Mouse (Mus musculus) midbrain, embryonic 12.5 days (tissue): Measurements from ENCODE around the gene Dlg4. TPM values are rescaled to one million over a fixed set of nuclear protein-coding genes. Genes with fewer than 3 reads are reported as not detected.

Experiments used
- ATAC-seq: fragments of 200-750 bp; cut with Nextera tagmentation; 2 replicates; pipeline ENCODE4 v1.8.0; 2017; ENCODE audit warnings: low read depth, moderate TSS enrichment, moderate library complexity; ENCODE audit not compliant: low FRiP score
- H3K27ac ChIP-seq: fragments of 300-500 bp; sonication (generic); replicated peaks from 2 replicates; pipeline ENCODE4 v1.5.1; 2016; ENCODE audit warnings: mild to moderate bottlenecking
- H3K27me3 ChIP-seq: fragments of 300-500 bp; sonication (generic); 2 replicates; pipeline ENCODE4 v1.6.1; 2016; ENCODE audit warnings: mild to moderate bottlenecking
- H3K36me3 ChIP-seq: fragments of 300-500 bp; sonication (generic); 2 replicates; pipeline ENCODE4 v1.6.1; 2016
- H3K4me1 ChIP-seq: fragments of 300-500 bp; sonication (generic); 2 replicates; pipeline ENCODE4 v1.6.1; 2016
- H3K4me2 ChIP-seq: fragments of 300-500 bp; sonication (generic); replicated peaks from 2 replicates; pipeline ENCODE4 v1.6.1; 2016; ENCODE audit warnings: mild to moderate bottlenecking, moderate library complexity
- H3K4me3 ChIP-seq: fragments of 300-500 bp; sonication (generic); 2 replicates; pipeline ENCODE4 v1.5.1; 2016; ENCODE audit warnings: mild to moderate bottlenecking
- H3K9ac ChIP-seq: fragments of 300-500 bp; sonication (generic); replicated peaks from 2 replicates; pipeline ENCODE4 v1.6.1; 2016; ENCODE audit warnings: mild to moderate bottlenecking, moderate library complexity
- H3K9me3 ChIP-seq: fragments of 300-500 bp; sonication (generic); 2 replicates; pipeline ENCODE4 v1.6.1; 2016; ENCODE audit warnings: mild to moderate bottlenecking
- WGBS: fragments of 180-500 bp; shearing (Covaris S2); methylation state at CpG from one replicate; pipeline ENCODE4 v1.1.7; 2016; 5-methylcytosine and 5-hydroxymethylcytosine counted together
- polyA plus RNA-seq: library from polyadenylated mRNA; unstranded; fragments of >200 nt; fragmentation: Nextera tagmentation; extraction: Ambion mirVana; gene quantifications from 2 replicates; pipeline ENCODE4 v1.2.1, GENCODE M21; 2016

Dlg4 gene
- polyA plus RNA-seq, 1 experiment from 2014 or later: 23.9 TPM

DNA sequence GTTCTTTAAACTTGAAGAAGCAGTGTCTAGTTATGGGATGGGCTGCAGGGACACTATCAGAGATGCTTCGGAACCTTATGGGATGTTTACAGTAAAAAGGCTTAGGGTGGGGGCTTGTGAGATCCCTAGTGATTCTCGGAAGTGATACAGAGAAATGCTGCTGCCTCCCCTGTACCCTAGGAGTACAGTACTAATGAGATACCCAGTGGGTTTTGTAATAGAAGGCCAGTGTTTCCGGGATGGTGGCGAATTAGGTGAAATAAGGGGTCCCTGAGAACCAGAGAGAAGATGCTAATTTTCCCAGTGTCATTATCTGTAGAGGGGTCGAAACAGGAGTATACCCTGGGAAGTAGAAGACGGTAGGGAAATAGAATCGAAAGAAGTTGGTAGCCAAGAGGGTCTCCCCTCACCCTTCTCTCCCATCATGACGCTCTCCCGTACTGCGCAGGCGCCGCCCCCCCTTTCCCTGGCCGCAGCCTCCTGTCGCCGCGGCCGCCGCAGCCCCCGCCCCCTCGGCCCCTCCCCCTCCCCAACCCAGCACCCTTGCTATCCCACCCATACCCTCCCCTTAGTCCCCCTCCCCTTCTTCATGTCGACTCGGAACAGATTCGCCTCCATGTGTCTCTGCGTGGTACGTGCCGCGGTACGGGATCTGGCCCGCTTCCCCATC is 6.9 kb downstream of the Dlg4 start:
- Histone ChIP-seq H3K9ac (peak overlapping the region; percentile 50), H3K27ac (peak overlapping the region; percentile 70)
- no peak for ATAC-seq

DNA sequence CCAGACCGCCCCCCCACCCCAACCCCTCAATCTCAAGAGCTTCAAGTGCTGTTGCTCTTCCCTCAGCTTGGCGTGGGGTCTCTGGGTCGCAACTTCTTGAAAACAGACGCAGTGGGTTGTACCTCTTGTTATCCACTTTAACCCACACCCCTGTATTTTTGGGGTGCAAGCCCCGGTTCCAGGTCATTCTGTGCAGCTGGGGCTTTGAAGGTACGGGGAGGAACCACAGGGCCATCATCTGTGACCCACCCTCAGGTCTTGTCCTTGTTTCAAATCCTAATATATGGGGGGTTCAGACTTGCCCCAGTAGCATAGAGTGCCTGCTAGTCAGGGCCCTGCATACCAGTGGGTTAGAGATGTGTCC is 7.4 kb downstream of the Dlg4 start:
- Histone ChIP-seq H3K4me1 (peaks cover 83% of the 10 kb centered on the region), H3K4me2 (peak overlapping the region; percentile 66), H3K27ac (peak overlapping the region; percentile 70), H3K27me3 (no peaks in the 10 kb centered on the region), H3K9me3 (no peaks in the 10 kb centered on the region), H3K36me3 (no peaks in the 10 kb centered on the region), H3K9ac (peak overlapping the region; percentile 50), H3K4me3 (peak overlapping the region; percentile 43)
- ATAC-seq: no peak
- 16% methylated on average over 6 of the region's 6 CpGs for WGBS

More for the DNA sequence above, 6.9 kb downstream of the Dlg4 start:
- Histone ChIP-seq H3K27me3 (no peaks in the 10 kb centered on the region), H3K9me3 (no peaks in the 10 kb centered on the region), H3K4me3 (peak overlapping the region; percentile 43), H3K4me2 (peak overlapping the region; percentile 66), H3K36me3 (no peaks in the 10 kb centered on the region), H3K4me1 (peaks cover 85% of the 10 kb centered on the region)
- 7% methylated on average over 22 of the region's 29 CpGs for WGBS

DNA sequence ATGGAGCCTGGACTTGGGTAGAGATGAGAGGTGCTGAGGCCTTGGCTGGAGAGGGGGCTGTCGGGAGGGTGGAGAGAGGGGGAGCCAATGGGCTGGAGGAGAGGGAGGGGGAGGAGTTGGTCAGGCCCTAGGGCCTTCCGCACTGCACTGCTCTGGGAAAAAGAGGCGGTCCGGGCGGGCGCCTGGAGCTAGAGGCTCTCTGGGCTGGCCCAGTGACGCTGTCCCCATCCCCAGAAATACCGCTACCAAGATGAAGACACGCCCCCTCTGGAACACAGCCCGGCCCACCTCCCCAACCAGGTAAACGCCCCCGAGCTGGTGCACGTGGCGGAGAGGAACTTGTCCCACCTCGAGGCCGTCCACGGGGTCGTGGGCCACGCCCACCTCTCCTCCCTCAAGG is 9.9 kb downstream of the Dlg4 start:
- Histone ChIP-seq H3K9ac (peak overlapping the region; percentile 54), H3K27ac (peak overlapping the region; percentile 97), H3K4me1 (peaks cover 85% of the 10 kb centered on the region), H3K27me3 (no peaks in the 10 kb centered on the region), H3K9me3 (no peaks in the 10 kb centered on the region), H3K4me2 (peak overlapping the region; percentile 68), H3K4me3 (peak overlapping the region; percentile 41), H3K36me3 (peaks cover 10% of the 10 kb centered on the region)
- no peak; the same call in 1 of the 2 replicates for ATAC-seq
- 3% methylated on average over 19 of the region's 19 CpGs for WGBS

DNA sequence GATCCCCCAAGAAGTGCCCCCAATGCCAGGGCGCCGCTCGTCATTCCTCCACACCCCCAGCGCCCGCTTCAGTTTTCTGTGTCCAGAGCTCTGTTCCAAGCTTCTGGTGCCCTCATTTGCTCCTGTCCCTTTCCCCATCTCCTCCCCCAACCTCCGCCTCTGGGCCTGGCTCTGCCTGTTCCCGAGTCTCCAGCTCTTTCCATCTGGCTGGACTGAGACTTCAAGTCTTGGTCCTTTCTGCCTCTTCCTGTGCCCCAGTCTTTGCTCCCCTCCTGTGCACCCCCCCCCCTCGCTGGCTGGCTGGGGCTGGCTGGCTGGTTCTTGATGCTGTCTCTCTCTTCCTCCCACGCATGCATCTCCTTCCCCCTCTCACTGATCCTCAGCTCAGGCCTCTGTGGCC is 10.7 kb downstream of the Dlg4 start:
- Histone ChIP-seq H3K27me3 (no peaks in the 10 kb centered on the region), H3K4me2 (peak overlapping the region; percentile 68), H3K4me3 (peak overlapping the region; percentile 41), H3K4me1 (peaks cover 80% of the 10 kb centered on the region), H3K9ac (peak overlapping the region; percentile 54; the same call in 1 of the 2 replicates), H3K36me3 (peaks cover 17% of the 10 kb centered on the region), H3K27ac (peak overlapping the region; percentile 97), H3K9me3 (no peaks in the 10 kb centered on the region)
- WGBS: 34% methylated on average over 9 of the region's 9 CpGs
- no peak for ATAC-seq

DNA sequence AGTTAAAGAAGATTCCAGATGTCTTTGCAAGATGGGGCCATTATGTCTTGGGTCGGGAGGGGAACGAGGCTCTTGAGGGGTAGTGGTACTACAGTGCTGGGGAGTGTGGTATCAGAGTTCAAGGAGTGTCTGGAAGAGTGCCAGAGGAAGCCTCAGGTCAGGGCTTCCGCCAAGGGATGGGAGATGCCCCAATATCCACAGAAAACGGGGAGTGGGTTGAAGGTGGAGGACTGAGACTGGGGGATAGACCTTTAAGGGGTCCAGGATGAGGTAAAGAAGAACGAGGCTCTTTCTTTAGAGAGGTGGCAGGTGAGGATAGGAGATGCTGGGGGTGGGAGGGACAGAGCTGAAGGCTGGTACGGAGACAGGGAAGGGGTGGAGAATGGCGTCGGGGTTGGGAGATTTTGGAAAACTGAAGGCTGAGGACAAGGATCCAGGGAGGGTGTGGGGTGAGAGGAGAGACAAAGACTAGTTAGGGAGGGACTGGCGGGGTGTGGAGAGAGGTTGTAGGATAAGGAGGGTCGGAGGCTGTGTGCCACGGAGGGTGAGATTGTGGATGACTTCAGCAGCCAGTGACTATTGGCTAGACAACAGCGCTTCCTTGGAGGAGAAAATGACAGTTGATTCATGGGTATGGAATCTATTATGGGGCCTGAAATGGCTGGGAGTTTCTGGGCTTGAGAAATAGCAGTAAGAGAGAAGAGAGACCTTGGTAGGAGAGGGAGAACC is 11.8 kb downstream of the Dlg4 start:
- Histone ChIP-seq H3K36me3 (peaks cover 26% of the 10 kb centered on the region), H3K4me1 (peaks cover 69% of the 10 kb centered on the region), H3K4me3 (peak overlapping the region; percentile 41), H3K27ac (peak overlapping the region; percentile 97), H3K9me3 (no peaks in the 10 kb centered on the region), H3K27me3 (no peaks in the 10 kb centered on the region), H3K9ac (peak overlapping the region; percentile 54), H3K4me2 (peak overlapping the region; percentile 68)
- peak; percentile 2; the same call in 1 of the 2 replicates for ATAC-seq
- WGBS: 25% methylated on average over 12 of the region's 12 CpGs

DNA sequence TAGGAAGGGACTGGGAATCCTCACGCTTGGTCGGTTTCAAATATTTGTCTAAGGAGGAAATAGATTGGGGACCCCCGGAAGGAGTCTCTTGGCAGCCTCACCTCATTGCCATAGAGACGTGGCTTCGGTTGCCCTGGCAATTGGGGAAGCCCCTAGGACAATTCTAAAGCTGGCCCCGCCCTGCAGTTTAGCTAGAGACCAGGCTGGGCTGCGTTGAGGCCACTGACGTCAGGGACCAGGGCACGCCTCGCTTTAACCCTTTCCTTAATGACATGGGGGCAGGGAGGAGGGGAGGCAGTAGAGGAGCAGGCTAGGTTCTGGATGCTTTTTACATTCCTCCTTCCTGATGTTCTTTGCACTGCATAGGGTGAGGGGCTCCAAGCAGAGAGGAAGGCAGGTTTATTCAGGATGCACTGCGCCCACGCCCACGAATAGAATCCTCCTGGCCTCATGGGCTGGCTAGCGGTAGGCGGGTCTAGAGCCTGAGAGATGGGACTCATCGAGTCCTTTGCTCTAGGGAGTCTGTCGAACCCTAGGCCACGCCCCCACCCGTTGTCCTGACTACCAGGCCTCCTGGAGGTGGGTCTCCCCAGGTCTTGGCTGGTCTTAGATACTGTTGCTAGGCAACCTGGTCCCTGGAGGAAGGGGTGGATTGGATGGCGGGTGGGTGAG is 12.5 kb downstream of the Dlg4 start:
- peaks cover 64% of the 10 kb centered on the region for H3K4me1 ChIP-seq
- peak overlapping the region; percentile 41 for H3K4me3 ChIP-seq
- H3K4me2 ChIP-seq: peak overlapping the region; percentile 68
- H3K9me3 ChIP-seq: no peaks in the 10 kb centered on the region
- WGBS: under 1% methylated on average over 20 of the region's 20 CpGs
- H3K27ac ChIP-seq: peak overlapping the region; percentile 97
- peak overlapping the region; percentile 57 for H3K9ac ChIP-seq
- peaks cover 26% of the 10 kb centered on the region for H3K36me3 ChIP-seq
- no peaks in the 10 kb centered on the region for H3K27me3 ChIP-seq
- peak; percentile 95 for ATAC-seq

DNA sequence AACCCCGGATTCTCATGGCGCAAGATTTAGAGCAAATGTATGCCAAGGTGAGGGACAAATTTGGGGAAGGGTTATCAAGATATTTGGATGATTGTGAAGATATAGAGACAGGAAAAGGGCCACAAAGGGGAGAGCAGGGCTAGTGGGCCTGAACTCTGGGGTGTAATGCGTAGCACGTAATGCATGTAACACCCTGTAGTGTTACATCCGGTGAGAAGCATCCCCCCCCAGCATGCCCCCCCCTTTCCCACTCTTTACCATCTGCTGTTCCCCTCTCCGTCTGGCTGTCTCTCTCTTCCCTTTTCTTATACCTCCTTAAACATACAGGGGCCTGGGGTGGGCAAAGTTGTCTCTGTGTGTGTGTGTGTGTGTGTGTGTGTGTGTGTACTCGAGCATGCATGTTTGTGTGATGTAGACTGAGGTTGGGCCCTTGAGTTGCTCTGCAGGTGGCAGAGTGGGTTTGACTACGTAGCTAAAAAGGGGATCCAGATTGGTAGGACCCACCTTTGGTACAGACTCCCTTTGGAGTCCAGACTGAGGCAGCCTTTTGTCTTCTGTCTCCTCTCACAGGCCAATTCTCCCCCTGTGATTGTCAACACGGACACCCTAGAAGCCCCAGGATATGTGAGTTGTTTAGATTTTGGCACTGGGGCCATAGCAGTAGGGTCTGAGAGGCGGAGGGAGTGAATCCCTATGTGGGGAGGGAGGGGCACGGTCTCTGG is 13.2 kb downstream of the Dlg4 start:
- peaks cover 30% of the 10 kb centered on the region for H3K36me3 ChIP-seq
- peak overlapping the region; percentile 68 for H3K4me2 ChIP-seq
- no peaks in the 10 kb centered on the region for H3K9me3 ChIP-seq
- peaks cover 56% of the 10 kb centered on the region for H3K4me1 ChIP-seq
- H3K27ac ChIP-seq: peak overlapping the region; percentile 97
- ATAC-seq: peak; percentile 45
- peak overlapping the region; percentile 57 for H3K9ac ChIP-seq
- no peaks in the 10 kb centered on the region for H3K27me3 ChIP-seq
- H3K4me3 ChIP-seq: peak overlapping the region; percentile 41
- WGBS: 26% methylated on average over 11 of the region's 11 CpGs

DNA sequence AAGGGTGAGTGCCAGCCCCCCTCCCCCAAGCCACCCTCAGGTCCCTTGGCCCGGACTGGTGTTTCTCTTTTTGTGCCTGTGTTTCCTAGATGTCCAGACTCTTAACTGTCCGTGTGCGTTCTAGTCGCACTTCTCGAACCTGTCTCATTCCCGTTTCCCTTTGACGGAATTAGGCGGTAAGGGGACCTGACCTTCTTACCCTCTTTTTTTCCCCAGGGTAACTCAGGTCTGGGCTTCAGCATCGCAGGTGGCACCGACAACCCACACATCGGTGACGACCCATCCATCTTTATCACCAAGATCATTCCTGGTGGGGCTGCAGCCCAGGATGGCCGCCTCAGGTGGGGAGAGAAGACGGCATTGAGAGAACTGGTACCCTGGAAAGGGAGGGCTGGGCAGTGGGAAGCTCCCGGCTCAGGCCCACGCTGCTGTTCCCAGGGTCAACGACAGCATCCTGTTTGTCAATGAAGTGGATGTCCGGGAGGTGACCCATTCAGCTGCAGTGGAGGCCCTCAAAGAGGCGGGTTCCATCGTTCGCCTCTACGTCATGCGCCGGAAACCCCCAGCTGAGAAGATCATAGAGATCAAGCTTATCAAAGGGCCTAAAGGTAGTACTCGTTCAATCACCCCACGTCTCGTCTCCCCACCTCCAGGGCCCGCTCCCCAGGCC is 14.0 kb downstream of the Dlg4 start:
- Histone ChIP-seq H3K27ac (peak overlapping the region; percentile 97), H3K9me3 (no peaks in the 10 kb centered on the region), H3K4me1 (peaks cover 49% of the 10 kb centered on the region), H3K4me2 (peak overlapping the region; percentile 68), H3K36me3 (peaks cover 30% of the 10 kb centered on the region), H3K9ac (peak overlapping the region; percentile 57), H3K4me3 (peak overlapping the region; percentile 41), H3K27me3 (no peaks in the 10 kb centered on the region)
- ATAC-seq: no peak
- 92% methylated on average over 28 of the region's 28 CpGs for WGBS

DNA sequence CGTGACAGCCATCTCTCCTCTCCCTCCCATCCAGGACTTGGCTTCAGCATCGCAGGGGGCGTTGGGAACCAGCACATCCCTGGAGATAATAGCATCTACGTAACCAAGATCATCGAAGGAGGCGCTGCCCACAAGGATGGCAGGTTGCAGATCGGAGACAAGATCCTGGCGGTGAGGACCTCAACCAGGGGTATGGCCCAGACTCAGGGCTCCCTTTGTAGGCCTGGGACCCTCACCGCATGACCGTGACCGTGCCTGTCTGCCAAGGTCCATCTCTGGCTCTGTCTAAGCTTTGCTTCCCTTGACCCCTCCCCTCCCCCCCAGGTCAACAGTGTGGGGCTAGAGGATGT is 14.6 kb downstream of the Dlg4 start:
- Histone ChIP-seq H3K4me2 (no peak overlapping the region), H3K9me3 (no peaks in the 10 kb centered on the region)

DNA sequence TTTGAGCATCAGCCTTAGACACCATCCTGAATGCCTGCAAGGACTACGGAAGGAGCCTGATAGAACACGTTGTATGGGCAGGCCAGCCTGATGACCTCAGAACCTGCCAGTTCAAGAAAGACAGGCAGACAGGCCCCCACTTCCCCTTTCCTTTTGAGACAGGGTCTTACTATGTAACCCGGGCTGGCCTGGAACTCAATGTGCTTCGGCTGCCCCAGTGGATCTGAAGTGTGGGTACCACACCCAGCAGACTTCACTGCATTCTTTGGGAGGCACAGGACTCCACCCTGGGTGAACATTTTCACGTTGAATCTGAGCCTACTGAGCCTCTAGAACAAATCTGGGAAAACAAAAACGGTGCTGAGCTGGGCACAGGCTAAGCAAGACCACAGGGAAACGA is 21.4 kb downstream of the Dlg4 start:
- Histone ChIP-seq H3K27me3 (no peaks in the 10 kb centered on the region), H3K9ac (no peak overlapping the region), H3K36me3 (peaks cover 54% of the 10 kb centered on the region), H3K9me3 (no peaks in the 10 kb centered on the region), H3K27ac (no peak overlapping the region), H3K4me3 (no peak overlapping the region), H3K4me1 (no peaks in the 10 kb centered on the region), H3K4me2 (no peak overlapping the region)
- ATAC-seq: no peak
- WGBS: 88% methylated on average over 7 of the region's 7 CpGs

More for the DNA sequence above, 14.6 kb downstream of the Dlg4 start:
- Histone ChIP-seq H3K4me3 (no peak overlapping the region), H3K36me3 (peaks cover 30% of the 10 kb centered on the region), H3K27me3 (no peaks in the 10 kb centered on the region), H3K9ac (no peak overlapping the region), H3K4me1 (peaks cover 44% of the 10 kb centered on the region), H3K27ac (peak overlapping the region; percentile 15; the same call in 1 of the 2 replicates)
- 97% methylated on average over 11 of the region's 11 CpGs for WGBS
- ATAC-seq: no peak

DNA sequence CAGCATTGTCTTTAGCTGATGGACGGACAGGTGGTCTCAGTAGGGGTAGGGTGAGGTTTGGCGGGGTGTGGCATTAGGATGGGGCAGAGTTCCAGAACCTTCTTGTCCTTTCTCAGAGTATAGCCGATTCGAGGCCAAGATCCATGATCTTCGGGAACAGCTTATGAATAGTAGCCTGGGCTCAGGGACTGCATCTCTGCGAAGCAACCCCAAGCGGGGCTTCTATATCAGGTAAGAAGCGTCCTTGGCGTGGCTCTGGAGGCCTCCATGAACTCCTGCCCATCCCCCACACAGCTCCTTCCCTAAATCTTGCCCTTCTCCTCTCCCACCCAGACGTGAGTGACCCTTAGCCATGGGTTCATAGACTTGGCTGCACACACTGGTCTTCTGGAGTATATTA is 22.9 kb downstream of the Dlg4 start:
- Histone ChIP-seq H3K4me3 (no peak overlapping the region), H3K9me3 (no peaks in the 10 kb centered on the region), H3K9ac (no peak overlapping the region), H3K36me3 (peaks cover 62% of the 10 kb centered on the region), H3K4me2 (no peak overlapping the region), H3K27ac (no peak overlapping the region), H3K4me1 (no peaks in the 10 kb centered on the region), H3K27me3 (no peaks in the 10 kb centered on the region)
- no peak for ATAC-seq
- WGBS: 87% methylated on average over 10 of the region's 10 CpGs
